9 mouse cellular contexts compared by ENCODE assay signal in the genomic region with DNA sequence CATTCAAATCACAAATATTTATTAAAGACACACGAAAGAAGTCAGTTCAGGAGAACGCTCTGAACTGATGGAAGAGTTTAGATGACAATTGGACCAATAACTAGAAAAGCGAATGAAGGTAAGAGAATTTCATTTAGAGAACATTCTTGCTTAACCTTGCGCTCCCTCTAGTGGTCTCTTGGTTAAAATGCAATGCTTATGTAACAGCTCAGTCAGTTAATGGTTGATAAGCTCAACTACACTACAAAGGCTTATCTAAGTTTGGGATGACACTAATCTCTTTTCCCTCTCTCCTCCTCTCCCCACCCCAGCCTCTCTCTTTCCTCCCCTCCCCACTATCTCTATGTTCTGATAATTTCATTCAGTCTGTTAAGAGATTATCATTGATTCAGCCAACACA. TPM values are rescaled to one million over a fixed set of nuclear protein-coding genes. Genes with fewer than 3 reads are reported as not detected.
DNase-seq lines count a peak whose midpoint lies in the region; ATAC-seq and TF ChIP-seq lines count a peak whose summit lies in the region.
"Had no signal": no experiment of that assay in that cellular context is flagged by ENCODE, and none has a peak within 500 bp of the region (broad histone marks: within the 10 kb centered on the region; RNA-seq: fewer than 3 reads in every experiment).

No protein-coding gene starts in this region.

- no peak for TF ChIP-seq POLR2A in heart, adult 2 months (IDR thresholded peaks at IDR 0.05; ENCODE audit: insufficient read depth, low read depth, low read length)

- H3K9me3 ChIP-seq in heart, embryonic 12.5 days (replicated peaks): no peaks in the 10 kb centered on the region
- H3K9me3 ChIP-seq: neural tube, embryonic 13.5 days had no signal

- peak; percentile 90 for TF ChIP-seq CTCF in heart, adult 2 months (IDR thresholded peaks at IDR 0.05)

- H3K27ac ChIP-seq in heart, adult 2 months: no peak overlapping the region
- H3K27ac ChIP-seq in heart, embryonic 12.5 days (ENCODE audit: poor library complexity, severe bottlenecking): no peak overlapping the region
- H3K27ac ChIP-seq: neural tube, embryonic 13.5 days had no signal

- TF ChIP-seq EP300 in heart, adult 2 months (IDR thresholded peaks at IDR 0.05; ENCODE audit: insufficient read depth, low read depth, low read length): no peak

- H3K4me3 ChIP-seq in heart, adult 2 months: no peak overlapping the region
- no peak overlapping the region for H3K4me3 ChIP-seq in heart, embryonic 12.5 days
- H3K4me3 ChIP-seq: neural tube, embryonic 13.5 days had no signal

- no peaks in the 10 kb centered on the region for H3K79me2 ChIP-seq in heart, adult 2 months (replicated peaks; ENCODE audit: control insufficient read depth, insufficient read depth, low read length)

- no peak for ATAC-seq in heart, embryonic 12.5 days (ENCODE audit: insufficient number of reproducible peaks, low FRiP score)

- WGBS in heart, adult 2 months: 22% methylated on average over 4 of the region's 4 CpGs
- WGBS in heart, embryonic 12.5 days: 33% methylated on average over 4 of the region's 4 CpGs

- no peaks in the 10 kb centered on the region for H3K27me3 ChIP-seq in heart, adult 2 months (ENCODE audit: control insufficient read depth, insufficient read depth, low read length)
- 0 out of 2 replicates have a peak, but pooled peaks cover 4% of the 10 kb centered on the region for H3K27me3 ChIP-seq in heart, embryonic 12.5 days (replicated peaks)

- H3K9ac ChIP-seq in heart, adult 2 months (ENCODE audit: low read depth, low read length): no peak overlapping the region
- H3K9ac ChIP-seq in heart, embryonic 12.5 days: no peak overlapping the region
- H3K9ac ChIP-seq: neural tube, embryonic 13.5 days had no signal

- no peaks in the 10 kb centered on the region for H3K4me1 ChIP-seq in heart, adult 2 months (ENCODE audit: control insufficient read depth, insufficient read depth, low read length)
- H3K4me1 ChIP-seq in heart, embryonic 12.5 days (replicated peaks): no peaks in the 10 kb centered on the region
- H3K4me1 ChIP-seq: neural tube, embryonic 13.5 days had no signal

- no peak overlapping the region for H3K4me2 ChIP-seq in heart, embryonic 12.5 days
- H3K4me2 ChIP-seq: neural tube, embryonic 13.5 days had no signal

- DNase-seq in heart, adult 2 months: no peak
- DNase-seq in right cerebral cortex, adult 18-20 months: peak; percentile 34
- DNase-seq in right cerebral cortex, postnatal 25 days: no peak
- peak; percentile 54 for DNase-seq in c-Kit-positive CD71-positive TER-119-positive erythroid progenitor cells, embryonic 14.5 days (ENCODE audit: low spot score)
- peak; percentile 36 to 62 for DNase-seq in left cerebral cortex, postnatal 25 days (ENCODE audit: low spot score in 2 of 2)
- DNase-seq in spleen, adult 12 weeks (ENCODE audit: low spot score): no peak
- DNase-seq in adrenal gland, adult 2 months: no peak

- intact Hi-C loops in heart, adult 2 months (cut with DNase I): loop anchor here (5.0 kb wide), 1 partner anchor 317 kb away; no protein-coding TSS in a partner anchor
- intact Hi-C loops in left cerebral cortex, postnatal 25 days (cut with DNase I): loop anchor here (5.0 to 10.0 kb wide), 3 partner anchors 224 to 524 kb away; a partner anchor contains a TSS

- H3K36me3 ChIP-seq in heart, adult 2 months (ENCODE audit: control insufficient read depth, insufficient read depth, low read length): no peaks in the 10 kb centered on the region
- no peaks in the 10 kb centered on the region for H3K36me3 ChIP-seq in heart, embryonic 12.5 days
- H3K36me3 ChIP-seq: neural tube, embryonic 13.5 days had no signal

RNA-seq across cellular contexts. Expression of a gene that starts 26.2 kb away (rescaled TPM):
- total RNA-seq in heart, adult 2 months (2021): 1 to 10 TPM; 4.3 to 4.5 TPM
- 1.9 and 3.5 TPM in 2 replicates for polyA plus RNA-seq in heart, adult 2 months (2012; rRNA removed)
- polyA plus RNA-seq in heart, embryonic 12.5 days (2016; fragmentation: Nextera tagmentation; extraction: Ambion mirVana): 5.2 and 6.8 TPM in 2 replicates
- total RNA-seq in left cerebral cortex, postnatal 25 days (2021): 10 to 100 TPM; 12.6 to 15.6 TPM
- 1 to 10 TPM; 7.7 to 8.8 TPM for total RNA-seq in adrenal gland, adult 2 months (2021)
- polyA plus RNA-seq in adrenal gland, adult 2 months (2012; rRNA removed): 1.0 and 1.6 TPM in 2 replicates

Comparison
In these comparisons a context has a peak if more than half of its experiments do, and no peak if none do; other contexts are left out.
1. DNase-seq: peak in right cerebral cortex, adult 18-20 months (single experiment), c-Kit-positive CD71-positive TER-119-positive erythroid progenitor cells, embryonic 14.5 days (single experiment) and left cerebral cortex, postnatal 25 days (2 of 2); none in heart, adult 2 months (0 of 2), right cerebral cortex, postnatal 25 days (single experiment), spleen, adult 12 weeks (single experiment) and adrenal gland, adult 2 months (single experiment).